Mouse (Mus musculus) hindbrain, embryonic 14.5 days (tissue): Measurements from ENCODE around the gene Atp10b. TPM values are rescaled to one million over a fixed set of nuclear protein-coding genes. Genes with fewer than 3 reads are reported as not detected.

Experiments used
- ATAC-seq: fragments of 200-750 bp; cut with Nextera tagmentation; 2 replicates; pipeline ENCODE4 v1.8.0; 2017; ENCODE audit warnings: moderate number of reproducible peaks, mild to moderate bottlenecking, moderate TSS enrichment, moderate library complexity; ENCODE audit not compliant: low FRiP score
- DNase-seq: peaks from one replicate; pipeline ENCODE4 v3.0.0-alpha.2; 2015; ENCODE audit warnings: low spot score
- H3K27ac ChIP-seq: fragments of 300-500 bp; sonication (generic); 2 replicates; pipeline ENCODE4 v1.5.1; 2014; ENCODE audit warnings: mild to moderate bottlenecking, moderate library complexity
- H3K27me3 ChIP-seq: fragments of 300-500 bp; sonication (generic); 2 replicates; pipeline ENCODE4 v1.6.1; 2014; ENCODE audit warnings: mild to moderate bottlenecking, low read length, mixed read lengths; ENCODE audit not compliant: control insufficient read depth, insufficient read depth
- H3K36me3 ChIP-seq: fragments of 300-500 bp; sonication (generic); replicated peaks from 2 replicates; pipeline ENCODE4 v1.6.1; 2014; ENCODE audit not compliant: control insufficient read depth, insufficient read depth
- H3K4me1 ChIP-seq: fragments of 300-500 bp; sonication (generic); replicated peaks from 2 replicates; pipeline ENCODE4 v1.6.1; 2014; ENCODE audit warnings: antibody characterized with exemption, low read length, mixed read lengths; ENCODE audit not compliant: control insufficient read depth, insufficient read depth
- H3K4me2 ChIP-seq: fragments of 300-500 bp; sonication (generic); replicated peaks from 2 replicates; pipeline ENCODE4 v1.6.1; 2014; ENCODE audit warnings: mild to moderate bottlenecking, moderate library complexity
- H3K4me3 ChIP-seq: fragments of 300-500 bp; sonication (generic); replicated peaks from 2 replicates; pipeline ENCODE4 v1.5.1; 2014; ENCODE audit warnings: mild to moderate bottlenecking, low read length
- H3K9ac ChIP-seq: fragments of 300-500 bp; sonication (generic); 2 replicates; pipeline ENCODE4 v1.6.1; 2014
- H3K9me3 ChIP-seq: fragments of 300-500 bp; sonication (generic); 2 replicates; pipeline ENCODE4 v1.6.1; 2016; ENCODE audit warnings: low read length; ENCODE audit not compliant: control insufficient read depth
- WGBS: fragments of 180-500 bp; shearing (Covaris S2); extraction: QIAGEN DNeasy Blood & Tissue Kit; methylation state at CpG from one replicate; pipeline ENCODE4 v1.1.7; 2014; 5-methylcytosine and 5-hydroxymethylcytosine counted together
- polyA plus RNA-seq: library from polyadenylated mRNA; unstranded; fragments of >200 nt; fragmentation: Nextera tagmentation; extraction: Ambion mirVana; gene quantifications from 2 replicates; pipeline ENCODE4 v1.2.1, GENCODE M21; 2014

Atp10b gene
- polyA plus RNA-seq, 1 experiment from 2014 or later: 0.59 TPM

DNA sequence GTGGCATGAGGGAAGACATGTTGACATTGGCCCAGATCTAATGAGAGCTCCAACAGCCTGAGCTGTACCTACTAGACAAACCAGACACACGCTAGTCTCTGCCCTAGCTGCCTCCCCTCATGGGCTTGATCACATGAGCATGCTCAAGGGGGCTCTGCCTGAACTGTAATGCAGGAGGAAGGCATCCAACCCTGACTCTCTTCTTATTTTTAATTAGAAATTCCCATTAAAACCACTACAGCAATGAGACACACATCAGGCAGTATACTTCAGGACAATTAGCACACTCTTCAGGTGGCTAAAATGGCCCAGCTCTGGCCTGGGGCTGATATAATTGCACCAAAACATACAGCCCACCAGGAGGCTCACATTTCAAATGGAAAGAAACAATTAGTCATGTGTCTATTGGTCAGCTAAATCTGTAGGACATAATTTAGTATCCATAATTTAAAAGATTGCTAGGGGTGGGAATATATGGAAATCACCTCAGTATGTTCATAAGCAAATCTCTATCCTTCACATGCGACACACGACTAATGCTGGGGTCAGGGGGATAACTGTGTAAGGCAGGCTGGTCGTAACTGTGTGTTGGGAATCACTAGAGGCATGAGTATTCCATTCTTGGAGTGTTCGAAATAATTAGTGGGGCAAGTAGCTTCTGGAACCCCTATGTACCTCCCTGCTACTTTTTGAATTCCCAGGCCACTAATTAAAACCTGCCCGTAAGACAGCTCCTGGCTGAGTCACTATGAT is 120.0 kb downstream of the Atp10b start:
- no peak overlapping the region for H3K4me3 ChIP-seq

DNA sequence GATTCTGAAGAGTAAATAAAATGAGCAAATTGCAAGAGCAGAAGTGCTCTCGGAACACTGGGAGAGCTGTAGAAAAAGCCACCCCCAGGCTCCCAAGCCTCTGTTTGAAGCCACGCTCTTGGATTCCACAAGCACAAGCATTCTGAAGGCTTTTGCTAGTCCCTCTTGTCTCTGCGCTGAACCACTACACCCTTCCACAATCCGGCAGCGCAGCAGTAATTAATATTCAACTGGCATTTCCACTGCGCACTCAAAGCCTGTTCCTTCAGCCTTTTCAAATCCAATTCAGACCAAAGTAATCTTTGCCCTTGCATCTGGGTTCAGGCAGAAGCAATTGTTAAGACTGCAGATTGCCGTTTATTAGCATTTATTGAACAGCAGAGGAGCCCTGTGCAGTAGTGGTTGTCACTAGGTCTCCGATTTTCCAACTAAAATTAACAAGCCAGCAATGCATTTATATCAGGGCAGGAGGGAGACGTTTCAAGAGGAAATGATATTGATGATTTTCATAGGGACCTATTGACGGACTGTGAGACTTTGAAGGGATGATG is 120.7 kb downstream of the Atp10b start:
- no peaks in the 10 kb centered on the region for H3K9me3 ChIP-seq
- DNase-seq (peak; percentile 46), ATAC-seq (peak; percentile 78)
- H3K9ac ChIP-seq: peak overlapping the region; percentile 29; the same call in 1 of the 2 replicates
- H3K27ac ChIP-seq: peak overlapping the region; percentile 69
- H3K4me3 ChIP-seq: no peak overlapping the region
- peak overlapping the region; percentile 26 for H3K4me2 ChIP-seq
- no peaks in the 10 kb centered on the region for H3K27me3 ChIP-seq
- 34% methylated on average over 10 of the region's 10 CpGs for WGBS
- peaks cover 13% of the 10 kb centered on the region for H3K4me1 ChIP-seq
- H3K36me3 ChIP-seq: no peaks in the 10 kb centered on the region

More for the DNA sequence above, 120.0 kb downstream of the Atp10b start:
- Histone ChIP-seq H3K27ac (peak overlapping the region; percentile 69), H3K9ac (peak overlapping the region; percentile 29; the same call in 1 of the 2 replicates), H3K27me3 (no peaks in the 10 kb centered on the region), H3K4me1 (peaks cover 13% of the 10 kb centered on the region), H3K9me3 (no peaks in the 10 kb centered on the region), H3K36me3 (no peaks in the 10 kb centered on the region), H3K4me2 (peak overlapping the region; percentile 26)
- no peak for DNase-seq
- WGBS: 47% methylated on average over 6 of the region's 6 CpGs
- ATAC-seq: peak; percentile 83

DNA sequence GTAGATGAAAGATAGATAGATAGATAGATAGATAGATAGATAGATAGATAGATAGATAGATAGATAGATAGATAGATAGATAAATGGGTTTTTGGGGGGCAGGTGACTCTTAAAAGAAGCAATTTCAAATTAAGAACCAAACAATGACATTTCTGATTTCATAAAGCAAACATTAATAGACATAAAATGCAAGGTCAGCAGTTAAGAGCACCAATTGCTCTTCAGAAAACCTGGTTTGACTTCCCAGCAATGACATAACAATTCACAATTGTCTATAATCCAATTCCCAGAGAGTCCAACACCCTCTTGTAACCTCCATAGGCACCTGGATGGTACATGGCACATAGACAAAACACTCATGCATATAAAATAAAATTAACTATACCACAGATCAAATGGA is 124.2 kb downstream of the Atp10b start:
- ATAC-seq: no peak

DNA sequence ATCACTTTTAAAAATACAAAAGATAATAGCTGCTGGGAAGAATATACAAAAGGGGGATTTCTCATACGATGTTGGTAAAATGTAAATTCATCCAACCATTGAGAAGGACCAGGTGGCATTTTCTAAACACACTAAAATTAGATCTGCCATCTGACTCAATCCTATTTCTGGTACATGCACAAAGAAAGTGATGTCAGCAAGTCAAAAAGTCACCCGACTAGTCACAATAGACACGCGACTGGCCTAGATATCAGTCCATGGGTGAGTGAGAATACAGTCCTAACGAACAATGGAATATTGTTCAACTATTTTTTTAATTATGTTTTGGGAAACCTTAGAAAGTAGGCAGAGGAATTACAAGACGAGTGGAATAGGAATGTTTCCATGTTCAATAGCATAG is 147.9 kb downstream of the Atp10b start:
- Histone ChIP-seq H3K4me2 (no peak overlapping the region), H3K4me1 (no peaks in the 10 kb centered on the region), H3K27me3 (no peaks in the 10 kb centered on the region), H3K4me3 (no peak overlapping the region), H3K9me3 (no peaks in the 10 kb centered on the region), H3K27ac (no peak overlapping the region), H3K9ac (no peak overlapping the region), H3K36me3 (no peaks in the 10 kb centered on the region)
- WGBS: 90% methylated on average over 6 of the region's 6 CpGs
- DNase-seq (no peak), ATAC-seq (no peak)

More for the DNA sequence above, 124.2 kb downstream of the Atp10b start:
- peaks cover 13% of the 10 kb centered on the region for H3K4me1 ChIP-seq
- no peak overlapping the region for H3K27ac ChIP-seq
- H3K4me3 ChIP-seq: no peak overlapping the region
- no peaks in the 10 kb centered on the region for H3K27me3 ChIP-seq
- H3K9ac ChIP-seq: no peak overlapping the region
- no peak overlapping the region for H3K4me2 ChIP-seq
- DNase-seq: no peak
- H3K36me3 ChIP-seq: no peaks in the 10 kb centered on the region
- no peaks in the 10 kb centered on the region for H3K9me3 ChIP-seq

DNA sequence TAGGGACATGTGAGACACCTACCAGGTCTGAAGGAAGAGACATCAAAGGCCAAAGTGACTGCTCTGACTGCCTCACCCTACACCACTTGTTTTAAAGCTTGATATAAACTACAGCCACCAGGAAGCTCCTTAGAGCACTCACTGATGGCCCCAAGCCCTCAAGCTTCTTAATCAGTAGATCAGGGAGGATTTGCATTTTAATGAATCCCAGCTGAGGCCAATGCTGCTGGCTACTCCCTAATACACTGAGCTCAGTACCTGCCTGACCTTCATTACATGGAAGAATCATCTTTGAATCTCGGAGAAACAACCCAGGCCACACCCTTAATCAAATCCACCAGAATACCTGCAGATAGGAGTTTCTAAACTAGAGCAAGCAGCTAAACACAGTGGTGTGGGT is 161.3 kb downstream of the Atp10b start:
- Histone ChIP-seq H3K9ac (no peak overlapping the region), H3K4me2 (no peak overlapping the region), H3K27ac (no peak overlapping the region), H3K27me3 (no peaks in the 10 kb centered on the region), H3K4me1 (no peaks in the 10 kb centered on the region), H3K4me3 (no peak overlapping the region), H3K36me3 (no peaks in the 10 kb centered on the region), H3K9me3 (no peaks in the 10 kb centered on the region)
- DNase-seq: no peak
- no peak for ATAC-seq
- 57% methylated on average over 1 of the region's 1 CpGs for WGBS

Other genes starting within 250 kb of the Atp10b start
- not detected in 2 replicates for gene Gm9972, start 114.1 kb upstream of the Atp10b start, polyA plus RNA-seq